Mouse (Mus musculus): Measurements from ENCODE around the gene Frmpd2.

DNA sequence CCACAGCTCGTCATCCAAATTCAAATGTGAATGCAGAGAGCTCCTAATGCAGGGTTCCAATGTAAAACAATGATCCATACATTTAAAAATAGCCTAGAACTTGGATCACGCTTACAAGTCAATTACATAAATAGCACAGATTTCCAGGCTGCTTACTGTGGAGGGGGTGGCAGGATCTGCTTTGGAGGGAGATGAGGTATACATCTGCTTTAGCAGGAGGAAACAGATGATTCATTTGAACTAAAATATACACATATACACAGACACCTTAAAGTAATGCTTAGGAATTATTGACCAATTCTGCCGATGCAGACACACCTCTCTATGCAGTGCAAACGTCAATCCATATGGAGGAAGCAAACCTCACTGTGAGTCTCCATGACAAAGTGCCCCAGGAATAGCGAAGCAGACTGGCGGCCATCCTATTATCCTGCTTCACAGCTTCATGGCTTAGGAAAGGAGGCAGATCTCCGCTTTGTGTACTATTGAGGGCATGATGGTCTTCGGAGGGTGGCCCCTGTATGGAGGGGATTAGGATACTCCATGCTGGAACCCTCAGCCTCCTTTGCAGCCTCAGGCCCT lies 59.9 kb downstream of the Frmpd2 start:
- TF ChIP-seq POLR2A (IDR thresholded peaks at IDR 0.05; ENCODE audit: low read depth, low read length): no peak
- TF ChIP-seq CTCF (IDR thresholded peaks at IDR 0.05; ENCODE audit: extremely low read depth, insufficient read length, insufficient replicate concordance, low read depth, low read length): no peak
